8 mouse cellular contexts compared by ENCODE assay signal in genomic region chr13:37826994-37827262, GRCm38 (mm10). TPM values are rescaled to one million over a fixed set of nuclear protein-coding genes. Genes with fewer than 3 reads are reported as not detected.
DNase-seq lines count a peak whose midpoint lies in the region; ATAC-seq and TF ChIP-seq lines count a peak whose summit lies in the region.

No protein-coding gene starts in this region.

- peak overlapping the region; percentile 81 for H3K9ac ChIP-seq in liver, embryonic 13.5 days

- no peak overlapping the region for H3K27ac ChIP-seq in cerebellum, adult 2 months (ENCODE audit: insufficient read depth, low read length)
- peak overlapping the region; percentile 77 for H3K27ac ChIP-seq in thymus, adult 2 months (ENCODE audit: control insufficient read depth, insufficient read depth, low read length)
- H3K27ac ChIP-seq in liver, embryonic 13.5 days, result peak overlapping the region; percentile 85

- no peaks in the 10 kb centered on the region for H3K9me3 ChIP-seq in liver, embryonic 13.5 days (replicated peaks)

- no peak for TF ChIP-seq POLR2A in cerebellum, adult 2 months (IDR thresholded peaks at IDR 0.05; ENCODE audit: borderline replicate concordance, insufficient read depth, low read length)
- no peak; the same call in 1 of the 2 replicates for TF ChIP-seq POLR2A in thymus, adult 2 months (IDR thresholded peaks at IDR 0.05; ENCODE audit: control insufficient read depth, extremely low read depth, insufficient read depth, low read length, poor library complexity)

- DNase-seq in cerebellum, adult 2 months, result no peak
- DNase-seq in cerebellum, adult 11 months, result no peak
- peak; percentile 83 for DNase-seq in thymus, adult 2 months
- no peak for DNase-seq in thymus, postnatal 14 days
- DNase-seq in liver, embryonic 13.5 days, result no peak
- DNase-seq in urinary bladder, postnatal 10 days (ENCODE audit: low spot score), result no peak
- no peak for DNase-seq in gastrocnemius, postnatal 10 days
- DNase-seq in adipocyte (ENCODE audit: low spot score), result no peak

- H3K4me1 ChIP-seq in cerebellum, adult 2 months (ENCODE audit: control insufficient read depth, insufficient read depth, low read length), result no peaks in the 10 kb centered on the region; the same call in 1 of the 2 replicates
- peaks cover 22% of the 10 kb centered on the region for H3K4me1 ChIP-seq in thymus, adult 2 months (replicated peaks; ENCODE audit: control insufficient read depth, insufficient read depth, low read length)
- peaks cover 63% of the 10 kb centered on the region for H3K4me1 ChIP-seq in liver, embryonic 13.5 days (replicated peaks)

- peak overlapping the region; percentile 67 for H3K4me3 ChIP-seq in cerebellum, adult 2 months (replicated peaks; ENCODE audit: insufficient read depth, low read depth, low read length)
- H3K4me3 ChIP-seq in thymus, adult 2 months (ENCODE audit: control insufficient read depth, insufficient read depth, low read length), result peak overlapping the region; percentile 91
- H3K4me3 ChIP-seq in liver, embryonic 13.5 days (replicated peaks), result peak overlapping the region; percentile 81

- WGBS in cerebellum, adult 2 months, result under 1% methylated on average over 36 of the region's 36 CpGs
- under 1% methylated on average over 34 of the region's 36 CpGs for WGBS in thymus, adult 2 months
- WGBS in liver, embryonic 13.5 days (ENCODE audit: insufficient replicate concordance), result 0% methylated on average over 25 of the region's 36 CpGs

- H3K27me3 ChIP-seq in cerebellum, adult 2 months (ENCODE audit: control insufficient read depth, insufficient read depth, low read length), result peaks cover 13% of the 10 kb centered on the region; the same call in 1 of the 2 replicates
- no peaks in the 10 kb centered on the region for H3K27me3 ChIP-seq in thymus, adult 2 months (ENCODE audit: control insufficient read depth, insufficient read depth, low read length)
- no peaks in the 10 kb centered on the region for H3K27me3 ChIP-seq in liver, embryonic 13.5 days

- TF ChIP-seq CTCF in cerebellum, adult 2 months (IDR thresholded peaks at IDR 0.05; ENCODE audit: borderline replicate concordance, insufficient read depth, low read depth, low read length), result no peak
- no peak for TF ChIP-seq CTCF in thymus, adult 2 months (IDR thresholded peaks at IDR 0.05; ENCODE audit: borderline replicate concordance, control insufficient read depth, extremely low read depth, insufficient read depth, low read length, poor library complexity)

- peak; percentile 19; the same call in 1 of the 2 replicates for ATAC-seq in liver, embryonic 13.5 days (ENCODE audit: low read depth)

- H3K36me3 ChIP-seq in thymus, adult 2 months (ENCODE audit: control insufficient read depth, insufficient read depth, low read length), result no peaks in the 10 kb centered on the region
- no peaks in the 10 kb centered on the region for H3K36me3 ChIP-seq in liver, embryonic 13.5 days

- H3K4me2 ChIP-seq in liver, embryonic 13.5 days, result peak overlapping the region; percentile 97

RNA-seq across cellular contexts. Expression of gene Rreb1, which starts 48.7 kb away (rescaled TPM):
- 39.2 and 43.8 TPM in 2 replicates for polyA plus RNA-seq in cerebellum, adult 2 months (2012; rRNA removed)
- polyA plus RNA-seq in thymus, adult 2 months (2012; rRNA removed), result 37.5 and 46.9 TPM in 2 replicates
- 4.8 and 5.1 TPM in 2 replicates for polyA plus RNA-seq in liver, embryonic 13.5 days (2015; fragmentation: Nextera tagmentation; extraction: Ambion mirVana)
- 10 to 100 TPM; 33.1 to 45.5 TPM for total RNA-seq in gastrocnemius, postnatal 10 days (2021)
